Mouse (Mus musculus) heart, adult 11 months (tissue): ENCODE results near the gene St6galnac5.

ENCODE experiments used
- DNase-seq: peaks from one replicate; pipeline ENCODE4 v3.0.0; 2022

St6galnac5 gene

DNA sequence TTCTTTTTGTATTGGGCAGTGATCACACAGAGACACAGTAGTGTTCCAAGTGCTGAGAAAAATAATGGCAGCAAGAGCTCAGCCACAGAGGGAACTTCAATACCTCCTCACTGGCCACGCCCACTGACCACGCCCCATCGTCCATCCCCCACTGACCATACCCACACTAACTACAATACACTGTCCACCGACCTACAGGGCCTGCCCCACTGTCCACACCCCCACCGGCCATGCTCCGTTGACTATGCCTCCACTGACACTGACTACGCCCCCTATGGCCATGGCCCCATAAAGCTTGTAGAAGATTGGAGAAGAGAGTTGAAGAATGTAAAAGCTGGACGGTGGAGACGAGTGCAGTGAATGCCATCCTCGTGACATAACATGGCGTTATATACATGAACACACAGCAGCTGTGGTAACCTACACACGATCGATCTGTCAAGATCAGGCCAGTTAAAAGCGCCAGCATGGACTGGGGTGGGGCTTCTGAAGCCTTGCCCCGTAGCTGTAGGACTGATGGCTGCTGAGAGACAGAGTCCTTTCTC is 32.7 kb downstream of the St6galnac5 start:
- DNase-seq, result no peak

DNA sequence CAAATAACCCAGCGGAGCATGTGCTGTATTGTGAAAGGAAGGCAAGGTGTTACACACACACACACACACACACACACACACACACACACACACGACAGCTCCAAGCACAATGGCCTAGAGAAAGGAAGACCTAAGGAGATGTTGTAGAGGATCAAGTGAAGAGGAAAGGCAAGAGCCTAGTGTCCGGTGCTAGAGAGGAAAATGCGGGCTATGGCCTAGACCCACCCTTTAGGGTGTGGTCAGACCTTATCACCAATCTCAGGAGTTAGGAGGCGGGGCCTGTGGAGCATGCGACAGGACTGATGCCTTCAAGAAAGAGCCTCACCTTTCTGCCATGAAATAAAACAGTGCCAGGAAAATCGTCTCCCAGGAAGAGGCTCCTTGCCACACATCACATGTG is 33.5 kb downstream of the St6galnac5 start:
- DNase-seq, result no peak

DNA sequence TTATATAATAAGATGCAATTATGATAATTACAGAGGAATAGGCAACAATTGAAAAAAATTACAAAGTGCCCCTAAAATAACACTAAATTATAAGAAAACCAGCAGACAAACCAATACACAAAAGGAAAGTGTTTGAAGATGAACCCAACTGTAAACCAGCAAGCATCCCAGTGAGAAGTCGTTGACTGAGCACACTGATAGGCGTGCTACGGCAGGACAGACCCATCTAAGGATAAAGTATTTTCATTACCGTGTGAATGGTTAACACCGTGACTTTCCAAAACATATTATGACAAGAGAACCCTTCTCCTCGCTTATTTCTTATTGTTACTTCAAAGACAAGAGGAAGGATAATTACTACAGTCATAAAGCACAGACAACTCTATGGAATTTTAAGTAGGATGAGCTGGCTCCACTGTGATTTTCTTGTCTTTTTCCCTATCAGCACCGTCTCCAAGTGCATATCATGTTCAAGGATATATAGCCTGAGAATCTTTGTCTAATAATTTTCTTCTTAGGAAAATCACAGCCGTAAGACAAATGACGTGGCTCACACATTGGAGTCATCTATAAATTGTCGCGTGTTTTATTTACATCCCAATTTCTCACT is 34.9 kb downstream of the St6galnac5 start:
- no peak for DNase-seq

DNA sequence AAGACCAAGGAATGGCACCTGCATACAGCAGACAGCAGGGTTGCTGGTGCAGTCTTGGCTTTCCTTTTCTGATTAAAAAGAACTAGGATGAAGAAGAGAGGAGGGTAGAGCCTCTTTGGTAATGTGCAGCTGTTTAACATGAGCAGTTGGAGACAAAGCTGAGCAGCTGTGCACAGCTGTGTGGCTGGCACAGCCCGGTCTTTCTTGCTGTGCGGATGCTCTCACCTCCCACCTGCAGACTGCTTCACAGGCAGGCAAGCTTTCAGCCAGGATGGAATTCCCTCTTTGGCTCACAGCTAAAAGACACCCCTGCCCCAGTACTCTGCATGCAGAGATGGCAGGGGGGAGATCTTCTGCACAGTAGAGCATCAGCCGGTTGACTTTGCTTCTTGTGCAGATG is 37.3 kb downstream of the St6galnac5 start:
- DNase-seq, result no peak

DNA sequence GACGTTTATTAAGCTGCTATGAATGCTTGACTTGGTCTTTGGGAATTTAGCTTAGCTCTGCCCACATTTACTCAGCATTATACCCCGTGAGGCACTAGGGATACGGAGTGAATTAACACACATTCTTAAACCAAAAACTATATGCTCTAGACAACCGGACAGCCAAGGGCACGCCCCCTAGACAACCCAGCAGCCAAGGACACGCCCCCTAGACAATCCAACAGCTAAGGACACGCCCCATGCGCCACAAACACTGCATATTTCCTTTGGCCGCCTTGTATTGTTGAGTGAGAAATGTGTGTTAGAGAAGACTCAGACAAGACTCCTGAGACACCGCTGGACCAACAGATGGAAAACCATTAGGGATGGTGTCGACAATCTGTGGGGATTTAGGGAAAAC is 39.1 kb downstream of the St6galnac5 start:
- DNase-seq, result peak; percentile 89

DNA sequence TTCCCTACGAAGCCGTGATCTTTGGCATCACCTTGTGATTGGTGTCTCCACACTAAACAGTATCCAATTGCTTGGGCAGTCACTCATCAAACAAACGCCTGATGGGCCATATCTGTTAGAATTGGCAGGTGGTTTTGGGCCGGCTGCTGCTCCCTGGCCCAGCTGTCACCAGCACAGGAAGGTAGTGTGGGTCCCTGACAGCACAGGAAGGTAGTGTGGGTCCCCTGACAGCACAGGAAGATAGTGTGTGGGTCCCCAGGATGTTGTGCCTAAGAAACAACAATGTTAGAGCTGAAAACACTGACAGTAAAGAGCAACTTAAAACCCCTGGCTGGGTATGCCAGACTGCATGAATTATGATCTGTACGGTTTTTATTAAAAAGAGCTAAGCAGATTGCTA is 40.4 kb downstream of the St6galnac5 start:
- DNase-seq, result no peak

DNA sequence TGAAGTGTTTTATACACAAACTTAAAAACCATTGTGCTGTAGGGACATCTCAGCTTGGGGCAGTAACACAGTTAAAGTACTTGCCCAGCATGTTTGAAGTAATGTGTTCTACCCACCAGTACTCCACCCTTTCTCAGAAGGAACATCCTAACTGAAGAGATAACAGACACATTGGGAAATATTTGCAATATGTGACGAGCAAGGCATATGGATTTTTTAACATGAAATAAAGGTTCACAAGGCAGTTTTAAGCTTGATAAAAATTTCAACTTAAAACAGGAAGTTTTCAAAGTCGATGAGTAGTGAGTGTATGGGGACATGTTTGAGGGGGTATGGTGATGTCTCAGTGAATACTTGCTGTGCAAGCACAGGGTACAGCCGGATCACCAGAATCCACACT is 45.7 kb downstream of the St6galnac5 start:
- no peak for DNase-seq

DNA sequence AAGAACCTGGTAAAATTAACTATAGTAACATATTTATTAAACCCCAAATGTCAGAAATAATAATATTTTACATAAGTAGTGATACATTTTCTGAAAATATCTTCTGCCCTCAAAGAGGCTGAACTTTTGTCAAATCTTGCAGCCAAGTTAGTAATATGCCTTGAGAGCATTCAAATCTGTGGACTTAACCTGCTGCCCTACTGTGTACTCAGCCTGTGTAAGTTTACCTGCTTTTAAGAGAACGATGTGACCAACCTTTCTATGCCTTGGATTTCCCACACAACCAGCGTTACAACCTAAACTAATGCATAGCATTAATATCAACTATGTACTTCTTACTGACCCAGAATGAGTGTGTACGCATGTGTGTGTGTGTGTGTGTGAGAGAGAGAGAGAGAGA is 48.3 kb downstream of the St6galnac5 start:
- no peak for DNase-seq

DNA sequence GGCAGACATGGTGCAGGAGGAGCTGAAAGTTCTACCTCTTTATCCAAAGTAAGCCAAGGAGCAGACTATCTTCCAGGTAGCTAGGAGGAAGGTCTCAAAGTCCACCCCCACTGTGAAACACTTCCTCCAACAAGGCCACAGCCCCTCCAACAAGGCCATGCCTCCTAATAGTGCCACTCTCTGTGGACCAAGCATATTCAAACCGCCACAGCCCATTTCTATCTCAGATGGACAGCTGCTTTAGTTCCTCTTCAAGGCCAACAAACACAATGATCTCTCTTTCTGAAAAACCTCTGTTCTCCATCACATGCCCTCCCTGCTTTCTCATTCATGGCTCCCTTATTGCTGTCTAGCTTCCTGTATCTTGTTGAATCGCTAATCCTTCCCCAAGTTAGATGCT is 49.5 kb downstream of the St6galnac5 start:
- peak; percentile 90 for DNase-seq

DNA sequence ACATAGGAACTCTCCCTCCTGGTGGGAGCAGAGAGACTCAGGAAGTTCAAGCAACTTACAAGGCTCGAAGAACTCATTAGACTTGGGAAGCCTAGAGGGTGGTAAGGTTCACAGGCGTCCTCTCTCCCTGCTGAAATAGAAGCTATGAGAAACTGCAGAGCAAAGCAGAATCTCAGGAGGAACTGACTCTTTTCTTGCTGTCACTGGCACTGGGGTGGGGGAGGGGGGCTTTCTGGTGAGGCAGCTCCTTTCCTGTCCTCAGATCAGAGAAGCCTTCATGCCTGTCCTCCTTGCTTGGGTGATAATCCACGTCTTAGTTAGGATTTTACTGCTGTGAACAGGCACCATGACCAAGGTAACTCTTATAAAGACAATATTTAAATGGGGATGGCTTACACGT is 50.0 kb downstream of the St6galnac5 start:
- DNase-seq, result no peak

DNA sequence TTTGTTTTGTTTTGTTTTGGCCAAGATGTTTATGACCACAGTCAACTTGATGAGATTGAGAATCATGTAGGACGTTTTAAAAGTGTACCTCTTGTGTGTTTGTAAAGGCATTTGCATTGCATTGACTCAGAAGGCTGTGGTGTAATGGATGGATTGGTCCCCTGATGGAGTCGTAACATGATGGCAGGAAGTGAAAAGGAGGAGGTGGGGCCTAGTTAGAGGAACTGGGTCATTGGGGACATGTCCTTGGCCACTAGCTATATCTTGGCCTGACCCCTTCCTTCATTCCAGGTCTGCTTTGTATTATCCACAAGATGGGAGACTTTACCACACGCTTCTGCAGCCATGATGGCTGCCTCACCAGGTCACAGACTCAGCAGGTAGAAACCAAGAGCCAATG is 50.7 kb downstream of the St6galnac5 start:
- DNase-seq, result no peak

DNA sequence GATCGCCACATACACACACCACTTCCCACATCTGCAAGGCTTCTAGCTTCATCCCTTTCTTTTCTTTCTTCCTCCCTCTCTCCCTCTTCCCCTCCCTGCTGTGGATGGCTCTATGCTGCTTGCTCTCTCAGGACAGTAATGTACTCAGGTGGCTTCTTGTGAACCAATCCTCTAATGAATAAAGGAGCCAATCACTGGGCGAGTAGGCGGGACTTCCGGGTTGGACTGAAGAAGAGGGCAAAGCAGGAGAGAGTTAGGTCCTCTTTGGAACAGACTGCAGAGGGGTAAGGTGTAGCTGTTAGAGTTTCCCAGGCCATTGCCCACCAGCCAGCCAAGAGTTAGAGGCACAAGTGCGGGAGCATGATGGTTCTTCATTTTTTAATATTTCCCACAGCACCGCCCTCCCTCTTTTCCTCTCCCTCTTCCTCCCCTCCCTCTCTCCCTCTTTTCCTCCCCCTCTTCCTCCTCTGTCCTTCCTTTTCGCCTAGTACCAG is 52.2 kb downstream of the St6galnac5 start:
- peak; percentile 91 for DNase-seq

DNA sequence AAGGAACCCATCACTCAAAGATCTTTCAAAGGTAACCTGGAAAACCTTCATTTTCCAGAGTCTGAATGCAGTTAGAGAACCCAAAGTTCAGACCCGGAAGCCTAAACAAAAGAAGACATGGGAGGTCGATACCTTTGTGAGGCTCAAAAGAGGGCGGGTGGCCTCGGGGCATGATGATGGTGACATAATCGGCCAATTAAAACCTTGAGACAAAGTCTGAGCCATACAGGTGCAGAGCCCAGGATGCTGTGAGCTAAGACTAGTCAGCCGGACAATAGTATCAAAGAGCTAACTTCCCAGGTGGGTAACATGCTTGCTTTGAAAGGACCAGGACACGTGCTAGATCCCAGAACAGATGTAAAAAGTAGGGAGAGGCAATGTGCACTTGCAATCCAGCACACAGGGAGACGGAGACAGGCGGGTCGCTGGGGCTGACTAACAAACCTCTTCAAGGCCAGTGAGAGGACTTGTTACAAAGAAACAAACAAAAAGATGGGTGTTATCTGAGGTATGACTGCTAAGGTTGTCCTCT is 52.7 kb downstream of the St6galnac5 start:
- no peak for DNase-seq

DNA sequence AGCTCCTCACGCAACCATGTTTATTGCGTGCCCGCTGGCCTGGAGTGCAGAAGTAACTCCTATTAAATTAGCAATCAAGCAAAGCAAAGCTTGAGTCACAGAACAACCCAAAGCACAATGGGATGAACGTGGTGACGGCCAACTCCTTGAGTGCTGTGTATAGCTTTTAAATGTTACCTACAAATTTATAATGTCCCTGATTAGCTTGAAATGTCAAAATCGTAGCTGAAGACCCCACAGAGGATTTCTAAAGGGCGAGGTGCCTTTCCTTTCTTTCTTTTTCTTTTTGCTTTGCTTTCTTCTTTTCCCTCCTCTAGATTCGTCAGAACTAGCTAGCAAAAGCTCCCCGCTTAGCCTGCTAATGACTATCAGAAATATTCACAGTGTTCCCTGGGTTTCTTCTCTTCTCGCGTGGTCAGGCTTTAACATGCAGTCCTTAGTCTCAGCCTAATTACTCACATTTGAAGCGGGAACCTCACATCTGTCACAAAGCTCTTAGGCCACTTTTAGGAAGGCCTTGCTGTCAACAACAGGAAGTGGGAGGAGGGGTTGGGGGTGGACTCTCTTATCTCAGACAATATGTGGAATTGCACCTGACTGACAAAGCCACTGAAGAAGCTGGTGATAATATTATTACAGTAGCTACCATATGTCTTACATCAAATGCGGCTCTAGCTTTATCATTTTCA is 53.6 kb downstream of the St6galnac5 start:
- no peak for DNase-seq

DNA sequence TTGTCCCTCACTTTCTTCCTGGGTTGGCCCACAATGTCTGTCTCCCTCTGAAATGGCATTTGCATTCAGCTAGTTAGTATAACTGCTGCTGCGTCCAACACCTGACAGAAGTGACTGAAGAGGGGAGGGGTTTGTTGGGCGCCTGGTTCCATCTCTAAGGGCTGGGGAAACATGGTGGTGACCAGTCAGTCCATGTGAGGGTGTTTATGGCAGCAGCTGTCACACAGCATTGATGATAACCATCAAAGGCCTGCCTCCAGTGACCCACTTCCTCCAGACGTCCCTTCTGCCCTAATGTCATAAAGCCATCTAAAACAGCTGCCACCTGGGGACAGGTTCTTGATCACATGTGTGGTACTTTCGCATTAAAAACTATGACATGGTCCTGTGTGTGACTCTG is 55.9 kb downstream of the St6galnac5 start:
- no peak for DNase-seq

DNA sequence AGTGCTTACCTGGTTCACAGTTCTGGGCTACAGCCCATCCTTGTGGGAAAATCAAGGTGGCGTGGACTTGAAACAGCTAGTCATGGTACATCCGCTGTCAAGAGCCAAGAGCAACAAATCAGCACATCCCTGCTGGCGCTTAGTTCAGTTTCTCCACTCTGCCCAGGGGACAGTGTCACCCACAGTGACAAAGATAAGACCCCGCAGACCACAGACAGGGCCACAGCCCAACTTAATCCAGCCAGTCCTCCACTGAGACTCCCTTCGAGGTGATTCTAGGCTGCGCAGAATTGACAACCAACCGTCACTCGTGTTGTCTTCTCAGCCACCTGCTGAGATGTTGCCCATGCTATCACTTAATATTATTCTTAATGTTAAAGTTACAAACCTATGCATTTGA is 56.7 kb downstream of the St6galnac5 start:
- no peak for DNase-seq

DNA sequence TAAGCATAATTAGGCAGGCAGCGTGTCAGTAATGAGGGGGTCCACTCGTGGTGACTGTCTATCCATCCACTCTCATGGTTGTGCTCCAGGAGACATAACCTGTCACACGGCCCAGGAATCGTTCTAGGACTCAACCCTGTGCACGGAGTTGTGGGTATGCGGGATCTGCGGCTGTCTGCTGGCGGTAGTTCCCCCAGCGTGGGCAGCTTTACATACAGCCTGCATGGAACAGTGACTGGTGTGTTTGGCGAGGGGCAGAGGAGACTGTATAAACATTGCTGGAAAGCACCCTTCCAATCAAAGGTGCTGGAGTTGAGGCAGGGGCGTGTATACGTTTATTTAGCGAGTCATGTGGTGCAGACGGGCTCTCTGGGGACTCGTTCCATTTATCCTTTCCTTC is 58.5 kb downstream of the St6galnac5 start:
- no peak for DNase-seq

DNA sequence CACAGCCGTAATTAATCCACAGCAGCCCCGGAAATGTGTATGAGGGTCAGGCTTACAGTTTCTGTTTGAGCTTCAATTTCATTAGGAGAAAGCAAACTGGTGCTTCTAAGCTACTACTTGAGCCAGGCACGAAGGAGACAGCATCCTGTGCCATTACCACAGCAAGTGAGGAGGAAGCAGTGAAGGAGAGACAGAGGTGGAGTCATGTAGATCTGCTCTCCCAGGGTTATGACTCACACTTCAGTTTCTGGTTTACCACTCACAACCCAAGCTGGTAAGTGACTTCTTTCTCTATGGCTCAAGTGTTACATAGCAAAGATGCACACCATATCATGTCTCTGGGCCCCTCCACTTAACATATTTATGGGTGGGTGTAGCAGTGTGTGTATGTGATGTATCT is 61.7 kb downstream of the St6galnac5 start:
- no peak for DNase-seq

DNA sequence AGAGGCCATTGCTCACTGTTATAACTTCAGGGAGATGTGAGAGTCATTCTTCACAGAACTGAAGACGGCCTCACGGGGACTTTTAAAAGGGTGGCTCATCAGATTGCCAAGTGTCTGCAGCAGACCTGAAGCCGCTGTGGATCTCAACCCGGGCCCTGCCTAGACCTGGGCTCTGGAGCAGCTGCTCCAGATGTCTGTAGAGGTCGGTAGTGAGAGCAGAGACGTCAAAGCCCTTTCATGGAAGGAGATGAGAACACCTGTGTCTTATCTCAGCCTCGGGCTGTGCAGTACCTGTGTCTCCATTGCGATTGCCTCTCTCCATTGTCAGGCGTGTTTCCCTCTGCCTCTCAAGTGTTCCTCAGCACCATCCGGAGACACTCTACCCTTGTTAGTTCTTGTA is 62.9 kb downstream of the St6galnac5 start:
- no peak for DNase-seq

DNA sequence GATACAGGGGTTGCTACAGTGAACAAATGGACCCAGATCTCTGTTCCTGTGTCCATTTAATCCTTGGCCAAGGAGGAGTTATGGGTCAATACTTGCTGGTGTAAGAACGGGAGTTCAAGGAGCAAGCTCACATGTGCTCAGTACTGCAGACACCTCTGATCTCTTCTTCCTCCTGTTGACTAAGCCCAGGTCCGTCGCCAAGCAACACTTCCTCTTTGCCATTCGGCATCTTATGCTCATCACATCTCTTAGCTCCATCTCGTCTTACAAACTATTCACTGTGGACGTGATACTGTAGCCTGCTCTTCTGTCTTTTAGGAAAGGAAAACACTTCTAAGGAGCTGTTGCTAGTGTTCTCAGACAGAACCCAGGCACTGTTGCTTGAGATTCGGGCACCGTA is 64.5 kb downstream of the St6galnac5 start:
- DNase-seq, result no peak

DNA sequence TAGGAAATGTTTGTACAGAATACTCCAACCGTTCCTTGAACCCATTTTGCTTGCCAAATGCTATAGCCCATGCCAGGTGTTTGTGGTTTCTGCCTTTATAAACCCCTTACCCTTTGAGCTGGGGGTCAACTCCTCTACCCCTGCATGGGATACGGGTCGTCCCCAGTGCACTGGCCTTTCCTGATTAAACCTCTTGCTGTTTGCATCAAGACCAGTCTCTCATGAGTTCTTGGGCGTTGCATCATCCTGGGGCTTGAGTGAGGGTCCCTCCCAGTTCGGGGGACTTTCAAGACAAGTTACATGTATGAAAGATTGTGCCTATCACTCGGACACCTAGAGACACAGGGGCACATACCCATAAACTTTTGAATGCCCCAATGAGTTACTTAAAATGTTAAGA is 67.7 kb downstream of the St6galnac5 start:
- peak; percentile 85 for DNase-seq

DNA sequence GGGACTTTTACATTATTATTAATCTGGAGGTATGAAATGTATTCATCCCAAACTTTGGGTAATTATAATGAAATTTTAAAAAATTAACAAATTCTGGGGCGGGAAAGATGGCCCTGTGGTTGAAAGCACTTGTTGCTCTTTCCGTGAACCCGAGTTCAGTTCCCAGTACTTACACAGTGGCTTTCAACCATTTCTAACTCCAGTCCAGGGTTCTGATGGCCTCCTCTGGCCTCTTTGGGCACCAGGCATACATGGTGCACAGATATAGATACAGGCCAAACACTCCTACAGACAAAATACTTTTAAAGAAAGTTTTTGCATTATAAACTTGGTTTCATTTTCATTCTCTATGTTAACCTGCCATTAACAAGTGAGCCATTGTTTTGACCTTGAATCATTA is 68.4 kb downstream of the St6galnac5 start:
- no peak for DNase-seq

DNA sequence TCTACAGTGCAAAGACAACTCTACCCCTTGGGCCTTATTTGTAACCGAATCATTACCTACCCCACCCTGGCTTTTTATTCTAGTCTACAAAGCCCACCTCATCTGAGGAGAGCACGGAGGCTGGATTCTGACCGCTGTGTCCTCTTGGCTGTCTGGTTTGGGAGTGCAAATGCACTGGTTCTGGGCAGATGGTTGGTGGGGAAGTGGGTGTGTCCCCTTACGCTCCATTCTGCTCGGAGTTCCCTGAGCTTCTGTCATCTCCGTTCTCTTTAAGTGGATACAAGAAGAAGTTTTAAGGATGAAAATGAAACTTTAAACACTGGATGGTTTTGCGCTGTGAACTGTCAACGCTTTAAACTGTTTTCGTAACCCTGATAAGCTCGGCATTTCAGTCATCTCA is 68.9 kb downstream of the St6galnac5 start:
- DNase-seq, result peak; percentile 91
